Mouse (Mus musculus) intestine, embryonic 15.5 days (tissue): ENCODE data around the gene Tubg2. TPM values are rescaled to one million over a fixed set of nuclear protein-coding genes. Genes with fewer than 3 reads are reported as not detected.
"Not testable (repeated sequence)": the region's sequence is repeated elsewhere in the genome, so short reads cannot be mapped to it uniquely, and the experiment has no call there.

ENCODE experiments used
- ATAC-seq: fragments of 200-750 bp; cut with Nextera tagmentation; 2 replicates; pipeline ENCODE4 v1.8.0; 2017; ENCODE audit warnings: moderate TSS enrichment, moderate library complexity
- H3K27ac ChIP-seq: fragments of 300-500 bp; sonication (generic); 2 replicates; pipeline ENCODE4 v1.5.1; 2015; ENCODE audit warnings: mild to moderate bottlenecking, inconsistent platforms
- H3K27me3 ChIP-seq: fragments of 300-500 bp; sonication (generic); replicated peaks from 2 replicates; pipeline ENCODE4 v1.6.1; 2015; ENCODE audit warnings: inconsistent platforms
- H3K36me3 ChIP-seq: fragments of 300-500 bp; sonication (generic); 2 replicates; pipeline ENCODE4 v1.6.1; 2015; ENCODE audit warnings: inconsistent platforms
- H3K4me1 ChIP-seq: fragments of 300-500 bp; sonication (generic); replicated peaks from 2 replicates; pipeline ENCODE4 v1.6.1; 2015; ENCODE audit warnings: inconsistent platforms
- H3K4me2 ChIP-seq: fragments of 300-500 bp; sonication (generic); replicated peaks from 2 replicates; pipeline ENCODE4 v1.6.1; 2015; ENCODE audit warnings: mild to moderate bottlenecking, inconsistent platforms
- H3K4me3 ChIP-seq: fragments of 300-500 bp; sonication (generic); replicated peaks from 2 replicates; pipeline ENCODE4 v1.5.1; 2015; ENCODE audit warnings: inconsistent platforms
- H3K9ac ChIP-seq: fragments of 300-500 bp; sonication (generic); 2 replicates; pipeline ENCODE4 v1.6.1; 2015; ENCODE audit warnings: inconsistent platforms
- H3K9me3 ChIP-seq: fragments of 300-500 bp; sonication (generic); 2 replicates; pipeline ENCODE4 v1.6.1; 2016; ENCODE audit warnings: inconsistent platforms
- WGBS: fragments of 180-500 bp; shearing (Covaris S2); methylation state at CpG from one replicate; pipeline ENCODE4 v1.1.7; 2015; 5-methylcytosine and 5-hydroxymethylcytosine counted together
- polyA plus RNA-seq: library from polyadenylated mRNA; unstranded; fragments of >200 nt; fragmentation: Nextera tagmentation; extraction: Ambion mirVana; gene quantifications from 2 replicates; pipeline ENCODE4 v1.2.1, GENCODE M21; 2015

Gene Tubg2
- polyA plus RNA-seq, 1 experiment from 2014 or later, result 4.4 TPM

DNA sequence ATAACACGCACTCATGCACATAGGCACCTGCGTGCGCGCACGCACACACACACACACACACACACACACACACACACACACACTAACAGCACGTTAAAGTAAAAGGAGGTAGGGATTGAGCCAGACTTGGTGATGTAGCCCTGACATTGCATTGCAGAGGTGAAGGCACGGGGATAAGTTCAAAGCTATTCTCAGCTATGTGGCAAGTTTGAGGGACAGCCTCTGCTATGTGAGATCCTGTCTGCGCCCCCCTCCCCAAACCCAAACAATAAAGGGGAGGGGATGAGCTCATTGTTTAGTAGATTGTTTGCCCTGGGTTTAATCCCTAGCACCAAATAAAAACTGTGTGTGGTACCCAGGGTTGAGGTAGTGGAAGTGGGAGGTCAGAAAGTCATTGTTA lies 14.6 kb upstream of the Tubg2 start:
- H3K9me3 ChIP-seq, result no peaks in the 10 kb centered on the region
- H3K4me3 ChIP-seq, result no peak overlapping the region
- H3K9ac ChIP-seq, result no peak overlapping the region
- H3K27ac ChIP-seq, result no peak overlapping the region
- H3K4me1 ChIP-seq, result peaks cover 23% of the 10 kb centered on the region
- WGBS, result 75% methylated on average over 8 of the region's 8 CpGs
- no peak for ATAC-seq
- no peaks in the 10 kb centered on the region for H3K36me3 ChIP-seq
- H3K27me3 ChIP-seq, result peaks cover 6% of the 10 kb centered on the region; the same call in 1 of the 2 replicates
- H3K4me2 ChIP-seq, result no peak overlapping the region

DNA sequence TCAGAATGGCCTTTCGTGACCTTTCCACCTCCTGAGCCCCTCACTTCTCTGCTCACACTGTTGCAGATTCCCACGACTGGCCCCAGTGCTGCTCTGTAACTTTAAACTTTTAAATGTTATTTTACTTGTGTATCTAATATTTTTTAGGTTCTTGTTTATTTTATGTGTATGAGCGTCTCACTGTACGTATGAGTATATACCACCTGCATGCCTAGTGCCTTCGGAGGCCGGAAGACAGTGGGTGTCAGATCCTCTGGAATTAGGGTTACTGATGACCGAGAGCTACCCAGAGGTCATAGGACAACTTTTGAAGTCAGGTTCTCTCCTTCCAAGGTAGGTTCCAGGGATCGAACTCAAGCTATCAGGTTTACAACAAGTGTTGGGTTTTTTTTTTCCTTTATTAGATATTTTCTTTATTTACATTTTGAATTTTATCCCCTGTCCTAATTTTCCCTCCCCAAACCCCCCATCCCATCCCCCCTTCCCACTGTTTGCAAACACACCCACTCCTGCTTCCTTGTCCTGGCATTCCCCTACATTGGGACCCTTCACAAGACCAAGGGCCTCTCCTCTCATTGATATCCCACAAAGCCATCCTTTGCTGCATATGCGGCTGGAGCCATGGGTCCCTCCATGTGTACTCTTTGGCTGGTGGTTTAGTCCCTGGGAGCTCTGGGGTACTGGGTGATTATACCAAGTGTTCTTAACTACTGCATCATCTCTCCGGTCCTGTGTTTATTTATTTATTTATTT lies 13.3 kb upstream of the Tubg2 start:
- H3K27me3 ChIP-seq, result peaks cover 6% of the 10 kb centered on the region; the same call in 1 of the 2 replicates
- no peak overlapping the region for H3K4me3 ChIP-seq
- no peak overlapping the region for H3K4me2 ChIP-seq
- no peaks in the 10 kb centered on the region for H3K9me3 ChIP-seq
- peaks cover 23% of the 10 kb centered on the region for H3K4me1 ChIP-seq
- ATAC-seq, result no peak
- no peak overlapping the region for H3K9ac ChIP-seq
- 86% methylated on average over 10 of the region's 10 CpGs for WGBS
- no peak overlapping the region for H3K27ac ChIP-seq
- H3K36me3 ChIP-seq, result no peaks in the 10 kb centered on the region

DNA sequence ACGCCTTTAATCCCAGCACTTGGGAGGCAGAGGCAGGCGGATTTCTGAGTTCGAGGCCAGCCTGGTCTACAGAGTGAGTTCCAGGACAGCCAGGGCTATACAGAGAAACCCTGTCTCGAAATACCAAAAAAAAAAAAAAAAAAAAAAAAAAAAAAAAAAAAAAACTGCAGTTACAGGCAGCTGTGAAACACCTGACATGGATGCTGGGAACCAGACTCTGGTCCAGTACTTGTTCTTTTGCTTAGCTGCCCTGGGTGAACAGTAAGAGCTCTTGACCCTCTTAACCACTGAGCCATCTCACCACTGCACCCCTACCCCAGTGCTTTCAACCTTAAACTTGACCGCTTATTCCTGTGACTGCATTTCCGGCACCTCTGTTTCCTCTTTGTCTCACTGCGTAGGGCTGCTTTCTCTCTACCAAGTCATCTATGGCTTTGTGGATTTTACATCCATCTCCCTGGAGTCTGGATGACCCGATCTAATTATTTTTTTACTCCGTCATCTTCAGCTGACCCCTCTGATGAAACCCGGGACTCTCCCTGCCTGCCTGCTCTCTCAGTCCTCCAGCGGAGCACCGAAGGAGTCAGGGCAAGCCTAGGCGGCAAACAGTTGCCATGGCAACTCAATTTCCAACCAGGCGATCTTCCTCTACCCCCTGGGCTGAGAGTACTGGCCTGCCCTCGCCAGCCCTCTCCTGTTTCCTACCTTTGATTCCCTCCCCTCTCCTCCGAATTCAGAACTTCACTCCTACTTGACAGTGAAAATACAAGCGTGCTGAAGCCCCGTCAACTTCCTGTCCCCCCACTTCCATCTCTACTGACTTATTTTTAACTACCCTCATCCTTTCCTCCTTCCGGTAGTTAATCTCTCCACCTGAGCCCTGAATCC lies 12.1 kb upstream of the Tubg2 start:
- Histone ChIP-seq H3K27me3 (peaks cover 6% of the 10 kb centered on the region; the same call in 1 of the 2 replicates), H3K4me1 (peaks cover 20% of the 10 kb centered on the region), H3K4me2 (peak overlapping the region; percentile 64), H3K9me3 (no peaks in the 10 kb centered on the region), H3K4me3 (peak overlapping the region; percentile 14), H3K9ac (no peak overlapping the region; the same call in 1 of the 2 replicates), H3K27ac (no peak overlapping the region), H3K36me3 (no peaks in the 10 kb centered on the region)
- ATAC-seq, result 0 out of 2 replicates have a peak, but pooled peaks have one; percentile 29
- 25% methylated on average over 19 of the region's 19 CpGs for WGBS

DNA sequence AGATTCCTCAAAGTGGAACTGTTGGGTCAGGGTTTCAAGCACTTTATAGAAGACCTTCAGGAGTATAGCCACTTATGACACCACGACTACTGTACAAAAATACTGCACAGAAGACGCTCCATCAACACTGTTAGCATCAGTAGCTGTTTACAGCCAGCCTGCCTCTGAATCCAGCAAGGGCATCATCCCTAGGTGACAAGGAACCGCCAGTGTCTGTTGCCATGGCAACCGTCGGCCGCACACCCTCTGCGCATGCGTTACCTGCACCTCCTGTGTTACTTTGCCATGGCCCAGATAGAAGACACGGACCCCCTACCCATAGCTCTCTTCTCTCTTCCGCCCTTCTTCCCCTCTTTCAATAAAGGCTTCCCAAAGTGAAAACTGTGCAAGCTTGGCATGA lies 9.3 kb upstream of the Tubg2 start:
- H3K27ac ChIP-seq, result no peak overlapping the region
- H3K9me3 ChIP-seq, result no peaks in the 10 kb centered on the region
- H3K4me3 ChIP-seq, result no peak overlapping the region
- H3K4me2 ChIP-seq, result no peak overlapping the region
- peaks cover 22% of the 10 kb centered on the region for H3K4me1 ChIP-seq
- H3K36me3 ChIP-seq, result no peaks in the 10 kb centered on the region
- no peak for ATAC-seq
- H3K9ac ChIP-seq, result no peak overlapping the region
- no peaks in the 10 kb centered on the region for H3K27me3 ChIP-seq
- WGBS, result 38% methylated on average over 10 of the region's 10 CpGs

DNA sequence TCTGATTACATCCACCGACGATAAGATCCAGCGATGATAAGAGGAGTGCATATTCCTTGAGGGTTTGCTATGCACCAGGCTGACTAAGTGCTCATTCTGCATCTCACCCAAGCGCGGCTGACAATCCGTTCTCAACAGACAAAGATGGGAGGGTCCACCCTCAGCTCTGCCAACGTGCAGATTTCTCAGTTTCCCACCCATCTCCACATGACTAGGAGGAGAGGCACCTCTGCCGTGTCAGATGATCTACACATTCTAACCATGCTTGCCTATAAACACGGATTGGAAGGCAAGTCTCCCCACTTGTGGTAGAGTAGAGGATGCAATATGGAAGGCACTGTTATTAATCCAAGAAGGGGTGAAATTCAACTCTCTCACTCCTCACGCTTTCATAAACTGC lies 7.0 kb upstream of the Tubg2 start:
- Histone ChIP-seq H3K9ac (no peak overlapping the region), H3K9me3 (no peaks in the 10 kb centered on the region), H3K27me3 (no peaks in the 10 kb centered on the region), H3K27ac (peak overlapping the region; percentile 87), H3K4me1 (peaks cover 18% of the 10 kb centered on the region), H3K4me2 (peak overlapping the region; percentile 33), H3K36me3 (no peaks in the 10 kb centered on the region), H3K4me3 (no peak overlapping the region)
- ATAC-seq, result no peak
- WGBS, result 54% methylated on average over 10 of the region's 10 CpGs

DNA sequence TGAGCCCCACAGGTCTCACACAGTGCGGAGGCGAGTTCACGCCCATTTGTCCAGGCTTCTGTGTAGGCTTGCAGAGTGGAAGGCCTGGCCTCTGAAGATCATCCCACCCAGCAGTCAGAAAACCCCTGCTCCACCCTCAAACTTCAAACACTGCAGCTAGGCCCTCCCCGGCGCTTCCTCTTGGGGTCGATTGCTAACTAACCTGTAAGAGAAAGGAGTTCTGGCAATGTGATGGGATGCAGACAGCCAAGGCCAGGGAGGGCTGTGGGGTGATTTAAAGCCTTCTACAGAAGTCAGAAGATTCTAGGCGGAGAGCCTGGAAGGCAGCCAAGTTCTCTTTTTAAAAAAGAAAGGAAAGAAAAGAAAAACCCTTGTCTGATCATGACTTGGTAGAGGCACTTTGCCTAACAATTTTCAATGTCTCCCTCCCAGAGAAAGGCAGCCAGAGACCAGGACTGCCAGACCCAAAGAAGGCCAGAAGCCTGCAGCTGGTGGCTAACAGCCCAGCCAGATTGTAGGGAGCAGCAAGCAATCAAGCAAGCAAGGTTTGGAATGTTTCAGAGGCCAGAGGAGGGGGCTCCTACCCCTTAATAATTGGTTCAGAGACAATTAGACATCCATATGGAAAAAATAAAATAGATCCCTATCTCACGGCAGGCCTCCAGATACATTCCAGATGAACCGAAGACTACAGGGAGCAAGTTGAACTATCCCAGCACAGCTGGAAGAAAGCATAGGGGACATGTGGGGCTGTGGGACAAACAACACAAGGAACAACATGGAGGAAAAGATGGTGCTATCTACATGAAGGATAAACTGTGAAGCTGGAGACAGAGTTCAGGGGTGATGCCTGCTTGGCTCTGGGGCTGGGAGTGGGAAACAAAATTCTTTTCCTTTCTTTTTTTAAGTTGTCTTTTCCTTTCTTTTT lies 6.3 kb upstream of the Tubg2 start:
- 22% methylated on average over 9 of the region's 9 CpGs for whole genome bisulfite sequencing
- Histone ChIP-seq H3K9me3 (no peaks in the 10 kb centered on the region), H3K9ac (no peak overlapping the region; the same call in 1 of the 2 replicates), H3K4me3 (no peak overlapping the region), H3K27me3 (no peaks in the 10 kb centered on the region), H3K4me1 (peaks cover 15% of the 10 kb centered on the region), H3K36me3 (no peaks in the 10 kb centered on the region), H3K4me2 (peak overlapping the region; percentile 33), H3K27ac (peak overlapping the region; percentile 87)
- ATAC-seq, result peak; percentile 64; the same call in 1 of the 2 replicates

DNA sequence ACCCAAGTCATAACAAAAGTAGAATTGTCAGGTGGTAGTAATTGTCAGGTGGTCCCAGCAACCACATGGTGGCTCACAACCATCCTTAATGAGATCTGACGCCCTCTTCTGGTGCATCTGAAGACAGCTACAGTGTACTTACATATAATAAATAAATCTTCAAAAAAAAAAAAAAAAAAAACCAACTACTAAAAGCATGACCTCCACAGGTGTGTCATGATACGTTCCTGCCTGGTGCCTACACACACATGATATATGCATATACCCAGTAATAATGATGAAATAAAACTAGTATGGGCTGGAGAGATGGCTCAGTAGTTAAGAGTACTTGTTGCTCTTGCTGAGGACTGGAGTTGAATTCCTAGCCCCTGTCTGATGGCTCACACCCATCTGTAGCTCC lies 4.6 kb upstream of the Tubg2 start:
- no peak overlapping the region for H3K4me2 ChIP-seq
- H3K4me3 ChIP-seq, result no peak overlapping the region
- H3K9ac ChIP-seq, result no peak overlapping the region
- H3K27me3 ChIP-seq, result no peaks in the 10 kb centered on the region
- peaks cover 23% of the 10 kb centered on the region for H3K4me1 ChIP-seq
- no peaks in the 10 kb centered on the region for H3K36me3 ChIP-seq
- H3K27ac ChIP-seq, result no peak overlapping the region
- ATAC-seq, result no peak
- WGBS, result 55% methylated on average over 2 of the region's 2 CpGs
- H3K9me3 ChIP-seq, result no peaks in the 10 kb centered on the region

DNA sequence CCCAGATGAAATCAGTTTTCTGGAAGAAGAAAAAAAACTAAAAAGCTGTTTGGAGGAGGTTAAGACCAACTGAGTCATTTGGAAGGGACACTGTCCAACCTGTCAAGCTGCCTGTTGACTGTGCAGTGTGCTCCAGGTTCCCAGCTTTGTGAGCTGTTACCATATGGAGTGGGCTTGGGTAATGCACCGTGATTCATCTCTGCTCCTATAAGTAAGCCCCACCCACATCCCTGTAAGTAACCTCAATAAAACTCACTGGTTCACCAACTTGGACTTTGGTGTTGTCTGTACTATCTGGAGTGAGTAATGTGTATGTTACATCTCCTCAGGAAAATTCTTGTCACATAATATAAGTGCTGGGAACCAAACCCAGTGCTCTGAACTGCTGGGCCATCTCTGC lies 2.9 kb upstream of the Tubg2 start:
- Histone ChIP-seq H3K9ac (no peak overlapping the region), H3K9me3 (no peaks in the 10 kb centered on the region), H3K27ac (no peak overlapping the region), H3K27me3 (no peaks in the 10 kb centered on the region), H3K4me1 (peaks cover 25% of the 10 kb centered on the region), H3K4me3 (no peak overlapping the region), H3K36me3 (no peaks in the 10 kb centered on the region), H3K4me2 (no peak overlapping the region)
- ATAC-seq, result peak; percentile 39; the same call in 1 of the 2 replicates
- 56% methylated on average over 1 of the region's 1 CpGs for WGBS

DNA sequence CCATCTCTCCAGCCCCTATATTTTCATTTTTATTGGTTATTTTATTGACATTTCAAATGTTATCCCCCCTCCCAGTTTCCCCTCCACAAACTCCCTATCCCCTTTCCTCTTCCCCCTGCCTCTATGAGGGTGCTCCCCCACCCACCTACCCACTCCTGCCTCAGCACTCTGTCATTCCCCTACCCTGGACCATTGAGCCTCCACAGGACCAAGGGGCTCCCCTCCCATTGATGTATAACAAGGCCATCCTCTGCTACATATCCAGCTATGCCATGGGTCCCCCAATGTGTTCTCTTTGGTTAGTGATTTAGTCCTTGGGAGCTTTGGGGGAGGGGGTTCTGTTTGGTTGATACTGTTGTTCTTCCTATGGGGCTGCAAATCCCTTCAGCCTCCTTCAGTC lies 1.1 kb upstream of the Tubg2 start:
- ATAC-seq, result no peak
- no peak overlapping the region for H3K9ac ChIP-seq
- no peak overlapping the region for H3K27ac ChIP-seq
- peaks cover 14% of the 10 kb centered on the region for H3K4me1 ChIP-seq
- no peak overlapping the region for H3K4me2 ChIP-seq
- H3K27me3 ChIP-seq, result no peaks in the 10 kb centered on the region
- no peaks in the 10 kb centered on the region for H3K36me3 ChIP-seq
- H3K9me3 ChIP-seq, result no peaks in the 10 kb centered on the region
- H3K4me3 ChIP-seq, result no peak overlapping the region

DNA sequence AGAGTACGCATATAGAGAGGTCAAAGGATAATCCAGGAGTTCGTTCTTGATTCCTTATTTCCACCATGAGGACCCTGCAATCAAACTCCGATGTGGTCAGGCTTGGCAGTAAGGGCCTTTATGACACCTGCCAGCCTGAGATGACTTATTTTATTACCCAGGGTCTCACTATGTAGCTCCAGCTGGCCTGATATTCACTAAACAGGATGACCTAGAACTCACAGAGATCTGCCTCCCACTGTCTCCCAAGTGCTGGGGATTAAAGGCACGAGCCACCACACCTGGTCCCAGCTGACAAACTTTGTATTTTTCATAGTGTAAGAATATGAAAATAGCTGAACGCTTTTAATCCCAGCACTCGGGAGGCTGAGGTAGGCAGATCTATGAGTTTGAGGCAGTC lies 556 bp upstream of the Tubg2 start:
- Histone ChIP-seq H3K36me3 (no peaks in the 10 kb centered on the region), H3K9ac (no peak overlapping the region), H3K4me2 (no peak overlapping the region), H3K27me3 (no peaks in the 10 kb centered on the region), H3K9me3 (no peaks in the 10 kb centered on the region), H3K4me3 (no peak overlapping the region), H3K4me1 (peaks cover 10% of the 10 kb centered on the region), H3K27ac (no peak overlapping the region)
- 66% methylated on average over 6 of the region's 6 CpGs for WGBS
- ATAC-seq, result no peak

DNA sequence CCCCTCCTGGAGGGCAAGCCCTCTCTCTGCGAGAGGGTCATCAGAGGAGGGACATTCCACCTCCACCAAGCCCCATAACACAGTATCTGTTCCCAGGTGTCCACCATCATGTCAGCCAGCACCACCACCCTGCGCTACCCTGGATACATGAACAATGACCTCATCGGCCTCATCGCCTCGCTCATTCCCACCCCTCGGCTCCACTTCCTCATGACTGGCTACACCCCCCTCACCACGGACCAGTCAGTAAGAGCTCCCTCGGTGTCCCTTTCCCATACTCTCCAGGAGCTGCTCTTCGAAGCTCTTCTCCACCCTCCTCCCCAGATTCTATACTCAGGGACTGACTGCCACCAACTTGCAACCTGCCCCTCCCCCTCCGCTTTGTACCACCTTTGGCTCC lies 4.4 kb downstream of the Tubg2 start:
- H3K27ac ChIP-seq, ATAC-seq, H3K4me2 ChIP-seq, H3K27me3 ChIP-seq, H3K9me3 ChIP-seq, H3K4me3 ChIP-seq, H3K9ac ChIP-seq: not testable (repeated sequence)
- WGBS, result 79% methylated on average over 10 of the region's 10 CpGs
- peaks cover 31% of the 10 kb centered on the region for H3K4me1 ChIP-seq
- H3K36me3 ChIP-seq, result peaks cover 18% of the 10 kb centered on the region
